Mouse (Mus musculus): ENCODE data around the gene Il23a. TPM values are rescaled to one million over a fixed set of nuclear protein-coding genes. Genes with fewer than 3 reads are reported as not detected.

Gene Il23a
- polyA plus RNA-seq, 2 experiments: 0.28 to 0.31 TPM

- no peak overlapping the region for H3K4me3 ChIP-seq (replicated peaks; ENCODE audit: low read length)
- H3K9me3 ChIP-seq (ENCODE audit: control insufficient read depth, low read length): no peaks in the 10 kb centered on the region
- ATAC-seq (ENCODE audit: low FRiP score, low read depth) (no peak), DNase-seq (ENCODE audit: low spot score) (no peak)
- H3K9ac ChIP-seq (ENCODE audit: low read depth, low read length, severe bottlenecking): no peak overlapping the region
- no peaks in the 10 kb centered on the region for H3K4me1 ChIP-seq (ENCODE audit: control insufficient read depth, insufficient read depth, low read length)
- no peak for TF ChIP-seq POLR2A (IDR thresholded peaks at IDR 0.05; ENCODE audit: borderline replicate concordance, extremely low read depth, insufficient read depth, insufficient read length)
- H3K27me3 ChIP-seq (ENCODE audit: control insufficient read depth, insufficient read depth, low read length): no peaks in the 10 kb centered on the region
- 84% methylated on average over 8 of the region's 8 CpGs for WGBS
- no peak overlapping the region for H3K27ac ChIP-seq (replicated peaks; ENCODE audit: low read depth, low read length)
- no peak overlapping the region for H3K4me2 ChIP-seq (replicated peaks; ENCODE audit: low read depth, low read length, severe bottlenecking)
- H3K36me3 ChIP-seq (ENCODE audit: control insufficient read depth, insufficient read depth, low read length): peaks cover 16% of the 10 kb centered on the region
Measured at GRCm38 (mm10) chr10:128256328-128256727, 42.2 kb downstream of the Il23a start.

- no peak for DNase-seq (ENCODE audit: low spot score)
- H3K36me3 ChIP-seq (ENCODE audit: control insufficient read depth, insufficient read depth, low read length): peaks cover 19% of the 10 kb centered on the region
- 85% methylated on average over 8 of the region's 8 CpGs for WGBS
Measured at GRCm38 (mm10) chr10:128255925-128256324, 42.6 kb downstream of the Il23a start.

GRCm38 (mm10) chr10:128253677-128254255 lies 44.8 kb downstream of the Il23a start, which contains the start of gene Apon:
Gene Apon, plus strand, starts transcription at chr10:128254096.
- no peaks in the 10 kb centered on the region for H3K4me1 ChIP-seq (ENCODE audit: control insufficient read depth, insufficient read depth, low read length)
- ATAC-seq (ENCODE audit: low FRiP score, low read depth): no peak
- 80% methylated on average over 4 of the region's 4 CpGs for WGBS

More at GRCm38 (mm10) chr10:128255925-128256324, 42.6 kb downstream of the Il23a start:
- no peak overlapping the region for H3K4me3 ChIP-seq (replicated peaks; ENCODE audit: low read length)
- H3K27me3 ChIP-seq (ENCODE audit: control insufficient read depth, insufficient read depth, low read length): no peaks in the 10 kb centered on the region
- H3K9ac ChIP-seq (ENCODE audit: low read depth, low read length, severe bottlenecking): no peak overlapping the region
- no peaks in the 10 kb centered on the region for H3K9me3 ChIP-seq (ENCODE audit: control insufficient read depth, low read length)
- TF ChIP-seq POLR2A (IDR thresholded peaks at IDR 0.05; ENCODE audit: borderline replicate concordance, extremely low read depth, insufficient read depth, insufficient read length): no peak
- no peak for ATAC-seq (ENCODE audit: low FRiP score, low read depth)
- no peak overlapping the region for H3K27ac ChIP-seq (replicated peaks; ENCODE audit: low read depth, low read length)
- no peaks in the 10 kb centered on the region for H3K4me1 ChIP-seq (ENCODE audit: control insufficient read depth, insufficient read depth, low read length)
- no peak overlapping the region for H3K4me2 ChIP-seq (replicated peaks; ENCODE audit: low read depth, low read length, severe bottlenecking)

GRCm38 (mm10) chr10:128250565-128250964 lies 48.0 kb downstream of the Il23a start:
- Histone ChIP-seq H3K4me1 (ENCODE audit: control insufficient read depth, insufficient read depth, low read length) (no peaks in the 10 kb centered on the region), H3K36me3 (ENCODE audit: control insufficient read depth, insufficient read depth, low read length) (peaks cover 72% of the 10 kb centered on the region), H3K27ac (replicated peaks; ENCODE audit: low read depth, low read length) (no peak overlapping the region), H3K9ac (ENCODE audit: low read depth, low read length, severe bottlenecking) (no peak overlapping the region), H3K4me2 (replicated peaks; ENCODE audit: low read depth, low read length, severe bottlenecking) (no peak overlapping the region), H3K9me3 (ENCODE audit: control insufficient read depth, low read length) (no peaks in the 10 kb centered on the region), H3K4me3 (replicated peaks; ENCODE audit: low read length) (no peak overlapping the region), H3K27me3 (ENCODE audit: control insufficient read depth, insufficient read depth, low read length) (no peaks in the 10 kb centered on the region)
- TF ChIP-seq POLR2A (IDR thresholded peaks at IDR 0.05; ENCODE audit: borderline replicate concordance, extremely low read depth, insufficient read depth, insufficient read length): no peak
- ATAC-seq (ENCODE audit: low FRiP score, low read depth): no peak
- no peak for DNase-seq (ENCODE audit: low spot score)
- WGBS: 91% methylated on average over 13 of the region's 13 CpGs

More at GRCm38 (mm10) chr10:128253677-128254255, 44.8 kb downstream of the Il23a start, which contains the start of gene Apon:
- no peak within 1 kb of the TSS for H3K9ac ChIP-seq (ENCODE audit: low read depth, low read length, severe bottlenecking)
- H3K36me3 ChIP-seq (ENCODE audit: control insufficient read depth, insufficient read depth, low read length): peaks cover 40% of the 10 kb centered on the region
- H3K27ac ChIP-seq (replicated peaks; ENCODE audit: low read depth, low read length): no peak within 1 kb of the TSS
- no peak within 1 kb of the TSS for H3K4me3 ChIP-seq (replicated peaks; ENCODE audit: low read length)
- no peaks in the 10 kb centered on the region for H3K27me3 ChIP-seq (ENCODE audit: control insufficient read depth, insufficient read depth, low read length)
- no peak for TF ChIP-seq POLR2A (IDR thresholded peaks at IDR 0.05; ENCODE audit: borderline replicate concordance, extremely low read depth, insufficient read depth, insufficient read length)
- DNase-seq (ENCODE audit: low spot score): no peak
- no peak within 1 kb of the TSS for H3K4me2 ChIP-seq (replicated peaks; ENCODE audit: low read depth, low read length, severe bottlenecking)
- no peaks in the 10 kb centered on the region for H3K9me3 ChIP-seq (ENCODE audit: control insufficient read depth, low read length)

GRCm38 (mm10) chr10:128247020-128247732 lies 51.4 kb downstream of the Il23a start:
- 81% methylated on average over 17 of the region's 17 CpGs for WGBS
- H3K36me3 ChIP-seq (ENCODE audit: control insufficient read depth, insufficient read depth, low read length): peaks cover 96% of the 10 kb centered on the region
- H3K27me3 ChIP-seq (ENCODE audit: control insufficient read depth, insufficient read depth, low read length): no peaks in the 10 kb centered on the region
- H3K9ac ChIP-seq (ENCODE audit: low read depth, low read length, severe bottlenecking): no peak overlapping the region
- no peak overlapping the region for H3K4me3 ChIP-seq (replicated peaks; ENCODE audit: low read length)
- H3K9me3 ChIP-seq (ENCODE audit: control insufficient read depth, low read length): no peaks in the 10 kb centered on the region
- DNase-seq (ENCODE audit: low spot score) (peak; percentile 57), ATAC-seq (ENCODE audit: low FRiP score, low read depth) (no peak)
- TF ChIP-seq POLR2A (IDR thresholded peaks at IDR 0.05; ENCODE audit: borderline replicate concordance, extremely low read depth, insufficient read depth, insufficient read length): no peak
- H3K4me2 ChIP-seq (replicated peaks; ENCODE audit: low read depth, low read length, severe bottlenecking): no peak overlapping the region
- no peak overlapping the region for H3K27ac ChIP-seq (replicated peaks; ENCODE audit: low read depth, low read length)
- H3K4me1 ChIP-seq (ENCODE audit: control insufficient read depth, insufficient read depth, low read length): no peaks in the 10 kb centered on the region

Other genes starting within 250 kb of the Il23a start
- 78.0 and 93.0 TPM in 2 replicates for gene Ptges3, start 239.8 kb downstream of the Il23a start, polyA plus RNA-seq (2012; rRNA removed)
- gene Ptges3, start 239.8 kb downstream of the Il23a start, polyA plus RNA-seq (2014; fragmentation: Nextera tagmentation; extraction: Ambion mirVana): 450 and 461 TPM in 2 replicates
- 1,269 and 2,071 TPM in 2 replicates for gene Atp5b, start 215.5 kb downstream of the Il23a start, polyA plus RNA-seq (2012; rRNA removed)
- gene Atp5b, start 215.5 kb downstream of the Il23a start, polyA plus RNA-seq (2014; fragmentation: Nextera tagmentation; extraction: Ambion mirVana): 1,908 and 2,011 TPM in 2 replicates
- 28.3 and 31.1 TPM in 2 replicates for gene Baz2a, start 207.2 kb downstream of the Il23a start, polyA plus RNA-seq (2012; rRNA removed)
- 17.5 and 18.2 TPM in 2 replicates for gene Baz2a, start 207.2 kb downstream of the Il23a start, polyA plus RNA-seq (2014; fragmentation: Nextera tagmentation; extraction: Ambion mirVana)
- 113 and 117 TPM in 2 replicates for gene Rbms2, start 118.5 kb downstream of the Il23a start, polyA plus RNA-seq (2012; rRNA removed)
- 33.8 and 35.9 TPM in 2 replicates for gene Rbms2, start 118.5 kb downstream of the Il23a start, polyA plus RNA-seq (2014; fragmentation: Nextera tagmentation; extraction: Ambion mirVana)
- gene Gls2, start 104.3 kb downstream of the Il23a start, polyA plus RNA-seq (2012; rRNA removed): 4.8 and 5.8 TPM in 2 replicates
- gene Gls2, start 104.3 kb downstream of the Il23a start, polyA plus RNA-seq (2014; fragmentation: Nextera tagmentation; extraction: Ambion mirVana): 2.0 and 2.5 TPM in 2 replicates
- 22.3 and 27.4 TPM in 2 replicates for gene Spryd4, start 86.9 kb downstream of the Il23a start, polyA plus RNA-seq (2012; rRNA removed)
- gene Spryd4, start 86.9 kb downstream of the Il23a start, polyA plus RNA-seq (2014; fragmentation: Nextera tagmentation; extraction: Ambion mirVana): 36.9 and 38.7 TPM in 2 replicates
- gene Mip, start 72.9 kb downstream of the Il23a start, polyA plus RNA-seq (2012; rRNA removed): 0.88 and 1.7 TPM in 2 replicates
- 0.17 and 0.37 TPM in 2 replicates for gene Mip, start 72.9 kb downstream of the Il23a start, polyA plus RNA-seq (2014; fragmentation: Nextera tagmentation; extraction: Ambion mirVana)
- 31.7 and 32.4 TPM in 2 replicates for gene Timeless, start 66.7 kb downstream of the Il23a start, polyA plus RNA-seq (2012; rRNA removed)
- 48.6 and 54.7 TPM in 2 replicates for gene Timeless, start 66.7 kb downstream of the Il23a start, polyA plus RNA-seq (2014; fragmentation: Nextera tagmentation; extraction: Ambion mirVana)
- gene Apon, start 44.7 kb downstream of the Il23a start, polyA plus RNA-seq (2012; rRNA removed): 0.58 and 0.72 TPM in 2 replicates
- gene Apon, start 44.7 kb downstream of the Il23a start, polyA plus RNA-seq (2014; fragmentation: Nextera tagmentation; extraction: Ambion mirVana): 0.30 and 0.57 TPM in 2 replicates
- gene Apof, start 30.1 kb downstream of the Il23a start, polyA plus RNA-seq (2012; rRNA removed): 0.20 and 0.32 TPM in 2 replicates
- gene Apof, start 30.1 kb downstream of the Il23a start, polyA plus RNA-seq (2014; fragmentation: Nextera tagmentation; extraction: Ambion mirVana): not detected in 2 replicates
- 20.5 and 22.1 TPM in 2 replicates for gene Stat2, start 28.2 kb downstream of the Il23a start, polyA plus RNA-seq (2012; rRNA removed)
- gene Stat2, start 28.2 kb downstream of the Il23a start, polyA plus RNA-seq (2014; fragmentation: Nextera tagmentation; extraction: Ambion mirVana): 12.9 and 13.2 TPM in 2 replicates
- 49.7 and 58.0 TPM in 2 replicates for gene Pan2, start 4.6 kb upstream of the Il23a start, polyA plus RNA-seq (2012; rRNA removed)
- gene Pan2, start 4.6 kb upstream of the Il23a start, polyA plus RNA-seq (2014; fragmentation: Nextera tagmentation; extraction: Ambion mirVana): 26.6 and 31.1 TPM in 2 replicates
- gene Cnpy2, start 23.7 kb upstream of the Il23a start, polyA plus RNA-seq (2012; rRNA removed): 129 and 169 TPM in 2 replicates
- 378 and 387 TPM in 2 replicates for gene Cnpy2, start 23.7 kb upstream of the Il23a start, polyA plus RNA-seq (2014; fragmentation: Nextera tagmentation; extraction: Ambion mirVana)
- 131 and 149 TPM in 2 replicates for gene Cs, start 39.0 kb upstream of the Il23a start, polyA plus RNA-seq (2012; rRNA removed)
- 173 and 174 TPM in 2 replicates for gene Cs, start 39.0 kb upstream of the Il23a start, polyA plus RNA-seq (2014; fragmentation: Nextera tagmentation; extraction: Ambion mirVana)
- 38.9 and 43.5 TPM in 2 replicates for gene Coq10a, start 70.2 kb upstream of the Il23a start, polyA plus RNA-seq (2012; rRNA removed)
- 19.4 and 21.5 TPM in 2 replicates for gene Coq10a, start 70.2 kb upstream of the Il23a start, polyA plus RNA-seq (2014; fragmentation: Nextera tagmentation; extraction: Ambion mirVana)
- 50.7 and 59.8 TPM in 2 replicates for gene Ankrd52, start 78.4 kb upstream of the Il23a start, polyA plus RNA-seq (2012; rRNA removed)
- gene Ankrd52, start 78.4 kb upstream of the Il23a start, polyA plus RNA-seq (2014; fragmentation: Nextera tagmentation; extraction: Ambion mirVana): 11.3 and 11.9 TPM in 2 replicates
- 0.39 and 0.55 TPM in 2 replicates for gene Slc39a5, start 102.5 kb upstream of the Il23a start, polyA plus RNA-seq (2012; rRNA removed)
- gene Slc39a5, start 102.5 kb upstream of the Il23a start, polyA plus RNA-seq (2014; fragmentation: Nextera tagmentation; extraction: Ambion mirVana): 0.14 TPM in 1 of 2 replicates, not detected in the other
- 38.9 and 42.3 TPM in 2 replicates for gene Nabp2, start 112.7 kb upstream of the Il23a start, polyA plus RNA-seq (2012; rRNA removed)
- 68.6 and 71.9 TPM in 2 replicates for gene Nabp2, start 112.7 kb upstream of the Il23a start, polyA plus RNA-seq (2014; fragmentation: Nextera tagmentation; extraction: Ambion mirVana)
- gene Rnf41, start 112.9 kb upstream of the Il23a start, polyA plus RNA-seq (2012; rRNA removed): 37.0 and 38.1 TPM in 2 replicates
- 35.7 and 36.1 TPM in 2 replicates for gene Rnf41, start 112.9 kb upstream of the Il23a start, polyA plus RNA-seq (2014; fragmentation: Nextera tagmentation; extraction: Ambion mirVana)
- 216 and 219 TPM in 2 replicates for gene Smarcc2, start 160.5 kb upstream of the Il23a start, polyA plus RNA-seq (2012; rRNA removed)
- 98.0 and 110 TPM in 2 replicates for gene Smarcc2, start 160.5 kb upstream of the Il23a start, polyA plus RNA-seq (2014; fragmentation: Nextera tagmentation; extraction: Ambion mirVana)
- 1,142 and 1,623 TPM in 2 replicates for gene Myl6, start 195.4 kb upstream of the Il23a start, polyA plus RNA-seq (2012; rRNA removed)
- 1,081 and 1,105 TPM in 2 replicates for gene Myl6, start 195.4 kb upstream of the Il23a start, polyA plus RNA-seq (2014; fragmentation: Nextera tagmentation; extraction: Ambion mirVana)
- 54.9 and 56.7 TPM in 2 replicates for gene Myl6b, start 199.9 kb upstream of the Il23a start, polyA plus RNA-seq (2012; rRNA removed)
- gene Myl6b, start 199.9 kb upstream of the Il23a start, polyA plus RNA-seq (2014; fragmentation: Nextera tagmentation; extraction: Ambion mirVana): 6.1 and 6.6 TPM in 2 replicates
- gene Esyt1, start 227.1 kb upstream of the Il23a start, polyA plus RNA-seq (2012; rRNA removed): 51.3 and 59.6 TPM in 2 replicates
- 35.8 and 37.9 TPM in 2 replicates for gene Esyt1, start 227.1 kb upstream of the Il23a start, polyA plus RNA-seq (2014; fragmentation: Nextera tagmentation; extraction: Ambion mirVana)
- 15.2 and 17.2 TPM in 2 replicates for gene Zc3h10, start 249.0 kb upstream of the Il23a start, polyA plus RNA-seq (2012; rRNA removed)
- 13.7 and 14.5 TPM in 2 replicates for gene Zc3h10, start 249.0 kb upstream of the Il23a start, polyA plus RNA-seq (2014; fragmentation: Nextera tagmentation; extraction: Ambion mirVana)

Measured in limb, embryonic 14.5 days (tissue).